Mouse (Mus musculus) embryonic stem cell, embryonic (primary cell): ENCODE data around the gene Tmem132d.

Experiments
- CTCF ChIA-PET, 4 experiments: fragments of 300-600 bp in 2 of 4; fragments of 350-600 bp in 2 of 4; sonication (Branson Sonifier 250); formaldehyde crosslinking; loops; one replicate each; lab custom pipeline; 2022; ENCODE audit warnings: inconsistent platforms in 2 of 4; lab: Charles Lee
- POLR2A ChIA-PET, 4 experiments: fragments of 300-600 bp in 2 of 4; fragments of 350-600 bp in 2 of 4; sonication (Branson Sonifier 250); formaldehyde crosslinking; loops; one replicate each; lab custom pipeline; 2022; ENCODE audit warnings: antibody characterized with exemption in 4 of 4, inconsistent platforms in 1 of 4; lab: Charles Lee

Gene Tmem132d

DNA sequence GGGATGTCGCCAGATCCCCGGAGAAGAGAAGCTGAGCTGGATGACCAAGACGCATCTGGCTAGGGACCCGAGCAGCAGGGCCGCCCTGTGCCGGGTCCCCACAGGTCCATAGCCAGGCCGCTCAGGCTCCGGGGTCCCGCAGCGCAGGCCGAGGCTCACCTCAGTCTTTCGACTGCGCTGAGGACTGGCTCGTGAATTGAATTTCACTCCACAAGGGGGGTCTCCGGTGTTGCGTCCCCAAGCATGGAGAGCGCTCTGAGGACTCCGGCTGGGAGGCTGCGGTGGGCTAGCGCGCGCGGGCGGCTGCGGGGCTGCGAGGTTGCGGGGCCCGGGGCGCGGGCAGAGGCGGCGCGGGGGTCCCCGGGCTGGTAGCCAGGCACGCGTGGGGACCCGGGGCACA, 455 bp downstream of the Tmem132d start:
- CTCF ChIA-PET = interaction anchor here in 2 of 4 experiments (0.6 kb wide), 2 partner anchors 168 to 439 kb away, joined by 3 read pairs; no protein-coding TSS in a partner anchor
- POLR2A ChIA-PET = interaction anchor here in 1 of 4 experiments (0.6 kb wide), 1 partner anchor 1071 kb away, joined by 6 read pairs; no protein-coding TSS in a partner anchor

DNA sequence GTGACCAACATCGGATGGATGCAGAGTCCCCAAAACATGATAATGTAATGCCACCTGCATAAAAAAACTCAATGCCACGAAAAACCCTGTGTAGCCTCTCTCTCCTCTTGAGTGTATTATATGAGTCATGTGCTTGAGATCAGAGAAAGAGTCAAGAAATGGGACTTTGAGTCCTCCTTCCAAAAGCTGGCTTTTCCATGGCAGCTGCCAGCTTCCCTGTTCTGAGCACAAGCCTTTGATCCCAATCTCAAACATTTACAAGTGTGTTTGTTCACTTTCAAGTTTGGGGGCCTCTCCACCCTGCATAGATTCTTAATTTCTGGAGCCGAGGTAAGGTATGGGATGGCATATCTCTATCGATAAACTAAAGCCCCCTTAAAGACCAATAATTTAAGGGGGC, 8.2 kb downstream of the Tmem132d start:
- POLR2A ChIA-PET = no interaction called here
- CTCF ChIA-PET = interaction anchor here in 1 of 4 experiments (2.0 to 3.0 kb wide), 2 partner anchors 12 to 67 kb away, joined by 5 to 14 read pairs; no protein-coding TSS in a partner anchor

DNA sequence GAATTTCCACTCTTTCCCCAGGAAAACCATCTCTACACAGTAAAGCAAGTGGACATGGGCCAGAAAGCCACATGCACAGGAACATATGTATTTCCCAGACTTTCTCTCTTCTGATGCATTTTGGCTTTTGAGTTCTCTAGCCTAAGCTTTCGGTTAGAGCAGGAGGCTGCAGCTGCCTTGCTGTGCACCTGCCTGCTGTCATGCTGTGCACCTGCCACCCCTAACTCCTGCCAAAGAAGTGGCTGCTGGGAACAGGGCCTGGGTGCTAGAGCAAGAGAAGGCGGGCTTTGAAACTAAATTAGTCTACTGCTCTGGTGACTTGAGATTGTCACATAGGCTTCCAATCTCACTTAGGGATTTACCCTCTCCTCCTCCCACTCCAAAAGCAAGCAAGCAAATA, 8.7 kb downstream of the Tmem132d start:
- CTCF ChIA-PET = interaction anchor here in 1 of 4 experiments (2.0 to 3.0 kb wide), 2 partner anchors 13 to 67 kb away, joined by 5 to 14 read pairs; no protein-coding TSS in a partner anchor
- POLR2A ChIA-PET = no interaction called here

DNA sequence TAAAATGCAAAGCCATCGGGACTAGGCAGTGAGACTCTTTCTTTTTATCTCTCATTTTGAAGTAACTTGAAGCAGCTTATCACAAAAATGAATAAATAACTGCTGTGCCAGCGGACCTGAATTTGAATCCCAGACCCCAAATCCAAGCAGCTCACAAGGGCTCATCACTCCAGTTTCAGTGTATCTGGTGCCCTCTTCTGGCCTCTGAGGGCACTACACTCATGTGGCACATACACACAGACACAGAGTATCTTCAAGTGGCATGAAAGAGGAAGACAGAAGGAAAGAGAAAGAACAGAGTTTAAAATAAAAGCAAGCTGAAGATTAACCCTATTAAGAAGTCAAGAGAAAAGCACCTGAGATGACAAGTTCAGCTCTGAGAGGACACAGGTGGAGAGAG, 10.8 kb downstream of the Tmem132d start:
- ChIA-PET POLR2A (no interaction called here), CTCF (interaction anchor here in 1 of 4 experiments (0.9 kb wide), 1 partner anchor 38 kb away, joined by 3 read pairs; no protein-coding TSS in a partner anchor)

GRCm38 (mm10) chr5:128418149-128418710, 14.6 kb downstream of the Tmem132d start:
- CTCF ChIA-PET = interaction anchor here in 2 of 4 experiments (0.6 to 1.3 kb wide), 3 partner anchors 28 to 554 kb away, joined by 3 to 7 read pairs (median 3); no protein-coding TSS in a partner anchor
- POLR2A ChIA-PET = interaction anchor here in 1 of 4 experiments (0.8 kb wide), 1 partner anchor 916 kb away, joined by 3 read pairs; no protein-coding TSS in a partner anchor

DNA sequence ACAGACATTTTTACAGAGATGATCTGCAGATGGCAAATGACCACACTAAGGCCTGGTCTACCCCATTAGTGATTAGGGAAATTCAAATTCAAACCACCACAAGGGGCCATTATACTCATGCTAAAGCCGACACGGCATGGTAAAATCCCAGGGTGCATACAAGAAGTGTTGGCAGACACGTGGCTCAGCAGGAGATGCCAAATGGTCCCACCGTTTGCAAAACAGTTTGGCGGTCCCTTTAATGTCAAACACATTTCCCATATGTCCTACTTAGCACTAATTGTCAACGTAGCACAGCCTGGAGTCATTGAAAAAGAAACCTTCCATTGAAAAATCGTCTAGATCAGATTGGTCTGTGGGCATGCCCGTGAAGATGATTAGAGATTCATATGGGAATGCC, 18.8 kb downstream of the Tmem132d start:
- POLR2A ChIA-PET = interaction anchor here in 1 of 4 experiments (0.6 kb wide), 1 partner anchor 341 kb away, joined by 4 read pairs; no protein-coding TSS in a partner anchor
- CTCF ChIA-PET = no interaction called here

GRCm38 (mm10) chr5:128412306-128412705, 20.6 kb downstream of the Tmem132d start:
- ChIA-PET CTCF (interaction anchor here in 1 of 4 experiments (0.6 kb wide), 2 partner anchors 15 to 1593 kb away, joined by 3 to 5 read pairs; no protein-coding TSS in a partner anchor), POLR2A (no interaction called here)

GRCm38 (mm10) chr5:128407546-128407945, 25.3 kb downstream of the Tmem132d start:
- ChIA-PET POLR2A (interaction anchor here in 1 of 4 experiments (0.9 kb wide), 1 partner anchor 16 kb away, joined by 3 read pairs; no protein-coding TSS in a partner anchor), CTCF (interaction anchor here (0.6 to 1.5 kb wide), 6 partner anchors 29 to 232 kb away, joined by 3 to 4 read pairs (median 3); no protein-coding TSS in a partner anchor)

DNA sequence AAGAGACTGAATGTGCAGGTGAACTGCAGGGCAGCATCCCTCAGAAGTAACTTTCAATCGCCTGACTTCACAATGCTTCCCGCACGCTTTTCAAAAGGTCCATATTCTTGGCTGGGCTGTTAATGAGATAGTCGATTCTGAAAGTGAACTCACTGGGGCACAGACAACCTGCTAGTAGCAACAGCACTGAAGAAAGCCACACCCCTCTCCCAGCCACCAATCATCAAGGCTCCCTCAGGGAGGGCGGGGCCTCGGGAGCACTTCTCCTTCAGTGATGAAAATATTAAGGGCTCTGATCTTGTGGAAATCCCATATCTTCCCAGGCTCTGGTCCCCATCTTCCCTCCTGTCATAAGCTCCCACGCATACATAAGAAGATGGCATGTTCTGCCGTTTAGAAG, 27.8 kb downstream of the Tmem132d start:
- POLR2A ChIA-PET = interaction anchor here in 1 of 4 experiments (0.6 kb wide), 1 partner anchor 245 kb away, joined by 6 read pairs; no protein-coding TSS in a partner anchor
- CTCF ChIA-PET = no interaction called here

- ChIA-PET CTCF (interaction anchor here (0.5 to 2.9 kb wide), 8 partner anchors 12 to 455 kb away, joined by 3 to 13 read pairs (median 4); no protein-coding TSS in a partner anchor), POLR2A (no interaction called here)
Measured at GRCm38 (mm10) chr5:128404223-128404622, 28.7 kb downstream of the Tmem132d start.

GRCm38 (mm10) chr5:128392372-128392771, 40.5 kb downstream of the Tmem132d start:
- ChIA-PET POLR2A (no interaction called here), CTCF (interaction anchor here (0.6 to 1.4 kb wide), 14 partner anchors 9 to 159 kb away, joined by 3 to 9 read pairs (median 4); no protein-coding TSS in a partner anchor)

DNA sequence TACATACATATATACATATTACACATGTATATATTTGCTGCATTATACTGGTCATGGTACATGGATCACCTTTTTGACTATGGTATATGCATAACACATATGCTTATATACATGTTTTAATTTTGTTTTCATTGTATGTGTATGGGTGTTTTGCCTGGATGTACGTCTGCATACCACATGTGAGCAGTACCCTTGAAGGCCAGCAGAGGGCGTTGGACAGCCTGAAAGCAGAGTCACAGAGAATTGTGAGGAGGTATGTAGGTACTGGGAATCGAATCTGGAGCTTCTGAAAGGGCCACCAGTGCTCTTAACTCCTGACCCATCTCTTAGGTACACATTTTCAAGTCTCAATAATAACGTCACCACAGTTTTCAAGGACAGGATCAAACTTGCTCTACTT, 43.2 kb downstream of the Tmem132d start:
- CTCF ChIA-PET = interaction anchor here (0.6 to 2.1 kb wide), 22 partner anchors 10 to 1584 kb away, joined by 3 to 14 read pairs (median 3); no protein-coding TSS in a partner anchor
- POLR2A ChIA-PET = interaction anchor here in 1 of 4 experiments (1.1 to 1.2 kb wide), 2 partner anchors 11 to 23 kb away, joined by 3 to 5 read pairs; no protein-coding TSS in a partner anchor

GRCm38 (mm10) chr5:128388358-128389141, 44.3 kb downstream of the Tmem132d start:
- POLR2A ChIA-PET = interaction anchor here in 1 of 4 experiments (0.6 to 1.2 kb wide), 2 partner anchors 22 to 315 kb away, joined by 3 to 5 read pairs; no protein-coding TSS in a partner anchor
- CTCF ChIA-PET = interaction anchor here (0.6 to 2.1 kb wide), 10 partner anchors 15 to 807 kb away, joined by 3 to 14 read pairs (median 4); no protein-coding TSS in a partner anchor

DNA sequence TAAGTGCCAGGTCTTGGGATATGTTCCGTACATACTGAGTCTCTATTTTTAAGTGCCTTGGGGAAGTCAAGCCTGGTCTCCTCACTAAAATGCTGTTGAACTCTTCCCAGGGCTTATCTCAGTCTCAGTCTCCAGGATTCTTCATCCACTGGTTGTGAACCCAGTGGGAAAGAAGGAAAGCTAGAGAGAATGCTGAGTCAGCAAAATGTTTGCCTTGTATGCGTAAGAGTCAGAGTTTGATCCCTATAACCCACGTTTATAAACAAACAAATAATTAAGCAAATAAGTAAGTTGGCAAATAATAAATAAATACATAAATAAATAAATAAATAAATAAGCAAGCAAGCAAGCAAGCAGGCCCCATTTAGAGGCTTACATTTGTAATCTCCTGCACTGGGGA, 63.1 kb downstream of the Tmem132d start:
- POLR2A ChIA-PET = no interaction called here
- CTCF ChIA-PET = interaction anchor here in 1 of 4 experiments (0.8 kb wide), 1 partner anchor 129 kb away, joined by 3 read pairs; no protein-coding TSS in a partner anchor

- POLR2A ChIA-PET = no interaction called here
Measured at GRCm38 (mm10) chr5:128369111-128369510, 63.8 kb downstream of the Tmem132d start.

GRCm38 (mm10) chr5:128365261-128365985, 67.5 kb downstream of the Tmem132d start:
- POLR2A ChIA-PET = no interaction called here
- CTCF ChIA-PET = no interaction called here

More at GRCm38 (mm10) chr5:128369111-128369510, 63.8 kb downstream of the Tmem132d start:
- CTCF ChIA-PET = no interaction called here

GRCm38 (mm10) chr5:128360946-128361675, 71.8 kb downstream of the Tmem132d start:
- CTCF ChIA-PET = no interaction called here
- POLR2A ChIA-PET = interaction anchor here in 1 of 4 experiments (0.6 kb wide), 1 partner anchor 448 kb away, joined by 3 read pairs; no protein-coding TSS in a partner anchor
